Mouse (Mus musculus) heart, embryonic 14.5 days (tissue): ENCODE measurements around the gene Pdcd5. TPM values are rescaled to one million over a fixed set of nuclear protein-coding genes. Genes with fewer than 3 reads are reported as not detected.
A peak's percentile ranks its signal among the peaks of the same experiment; 100 is the strongest.

Experiments used
- ATAC-seq: fragments of 200-750 bp; cut with Nextera tagmentation; 2 replicates; pipeline ENCODE4 v1.8.0; 2017; ENCODE audit warnings: low read depth, moderate TSS enrichment; ENCODE audit not compliant: insufficient number of reproducible peaks, insufficient read depth, low FRiP score
- H3K27ac ChIP-seq, 2 experiments: fragments of 200-500 bp in 1 of 2; fragments of 300-500 bp in 1 of 2; sonication (generic) in 1 of 2; replicated peaks in 1 of 2; 2 replicates each; pipeline ENCODE4 v1.5.1; 2012 to 2014; ENCODE audit warnings: low read depth in 2 of 2, low read length in 2 of 2, control low read depth in 1 of 2, mild to moderate bottlenecking in 1 of 2, mixed read lengths in 1 of 2; ENCODE audit not compliant: control insufficient read depth in 1 of 2, insufficient read depth in 1 of 2
- H3K27me3 ChIP-seq: fragments of 300-500 bp; sonication (generic); 2 replicates; pipeline ENCODE4 v1.6.1; 2014; ENCODE audit warnings: mild to moderate bottlenecking, low read length, control low read depth; ENCODE audit not compliant: control insufficient read depth, insufficient read depth
- H3K36me3 ChIP-seq: fragments of 300-500 bp; sonication (generic); 2 replicates; pipeline ENCODE4 v1.6.1; 2014; ENCODE audit warnings: mild to moderate bottlenecking, control low read depth, low read length, mixed read lengths; ENCODE audit not compliant: control insufficient read depth, insufficient read depth
- H3K4me1 ChIP-seq, 2 experiments: fragments of 200-500 bp in 1 of 2; fragments of 300-500 bp in 1 of 2; sonication (generic) in 1 of 2; 2 replicates each; pipeline ENCODE4 v1.6.1; 2012 to 2014; ENCODE audit warnings: low read length in 2 of 2, control low read depth in 1 of 2, mixed read lengths in 1 of 2; ENCODE audit not compliant: control insufficient read depth in 2 of 2, insufficient read depth in 2 of 2
- H3K4me2 ChIP-seq: fragments of 300-500 bp; sonication (generic); 2 replicates; pipeline ENCODE4 v1.6.1; 2014; ENCODE audit warnings: mild to moderate bottlenecking, low read length
- H3K4me3 ChIP-seq, 2 experiments: fragments of 200-500 bp in 1 of 2; fragments of 300-500 bp in 1 of 2; sonication (generic) in 1 of 2; 2 replicates each; pipeline ENCODE4 v1.5.1; 2012 to 2014; ENCODE audit warnings: low read length in 2 of 2, mild to moderate bottlenecking in 2 of 2, control low read depth in 1 of 2, low read depth in 1 of 2, moderate library complexity in 1 of 2; ENCODE audit not compliant: control insufficient read depth in 1 of 2, insufficient read depth in 1 of 2
- H3K9ac ChIP-seq: fragments of 300-500 bp; sonication (generic); 2 replicates; pipeline ENCODE4 v1.6.1; 2014; ENCODE audit warnings: mild to moderate bottlenecking, low read length
- H3K9me3 ChIP-seq: fragments of 300-500 bp; sonication (generic); 2 replicates; pipeline ENCODE4 v1.6.1; 2016; ENCODE audit warnings: low read length, control low read depth; ENCODE audit not compliant: control insufficient read depth
- WGBS: fragments of 180-500 bp; shearing (Covaris S2); extraction: QIAGEN DNeasy Blood & Tissue Kit; methylation state at CpG from one replicate; pipeline ENCODE4 v1.1.7; 2014; 5-methylcytosine and 5-hydroxymethylcytosine counted together
- polyA plus RNA-seq: library from polyadenylated mRNA; unstranded; fragments of >200 nt; fragmentation: Nextera tagmentation; extraction: Ambion mirVana; gene quantifications from 2 replicates; pipeline ENCODE4 v1.2.1, GENCODE M21; 2014

Gene Pdcd5
- polyA plus RNA-seq, 1 experiment from 2014 or later: 316 TPM

GRCm38 (mm10) chr7:35657829-35658228 lies 10.5 kb upstream of the Pdcd5 start:
- Histone ChIP-seq H3K4me2 (no peak overlapping the region), H3K4me3 (no peak overlapping the region), H3K9me3 (peaks cover 4% of the 10 kb centered on the region; the same call in 1 of the 2 replicates), H3K27ac (no peak overlapping the region), H3K4me1 (no peaks in the 10 kb centered on the region), H3K27me3 (no peaks in the 10 kb centered on the region), H3K9ac (no peak overlapping the region), H3K36me3 (no peaks in the 10 kb centered on the region)
- no peak for ATAC-seq
- 39% methylated on average over 6 of the region's 6 CpGs for WGBS

- H3K27me3 ChIP-seq: no peaks in the 10 kb centered on the region
- no peak for ATAC-seq
- H3K36me3 ChIP-seq: no peaks in the 10 kb centered on the region
- no peaks in the 10 kb centered on the region for H3K9me3 ChIP-seq
- no peak overlapping the region for H3K4me2 ChIP-seq
- WGBS: 77% methylated on average over 10 of the region's 10 CpGs
- no peak overlapping the region for H3K4me3 ChIP-seq
- no peak overlapping the region for H3K9ac ChIP-seq
- H3K27ac ChIP-seq: no peak overlapping the region
- peaks cover 0 to 3% of the 10 kb centered on the region in 2 experiments; a peak in 1 of 4 replicates for H3K4me1 ChIP-seq
Observed at GRCm38 (mm10) chr7:35651583-35652270, 4.4 kb upstream of the Pdcd5 start.

- Histone ChIP-seq H3K4me2 (no peak overlapping the region), H3K4me1 (peaks cover 0 to 7% of the 10 kb centered on the region in 2 experiments; a peak in 2 of 4 replicates), H3K36me3 (peaks cover 1% of the 10 kb centered on the region), H3K27me3 (no peaks in the 10 kb centered on the region), H3K9ac (no peak overlapping the region), H3K9me3 (no peaks in the 10 kb centered on the region), H3K4me3 (no peak overlapping the region), H3K27ac (no peak overlapping the region)
- ATAC-seq: no peak
- 63% methylated on average over 11 of the region's 11 CpGs for WGBS
Observed at GRCm38 (mm10) chr7:35650716-35651410, 3.5 kb upstream of the Pdcd5 start.

- Histone ChIP-seq H3K4me2 (no peak overlapping the region), H3K36me3 (peaks cover 19% of the 10 kb centered on the region), H3K4me1 (peaks cover 0 to 7% of the 10 kb centered on the region in 2 experiments; a peak in 2 of 4 replicates), H3K27me3 (no peaks in the 10 kb centered on the region), H3K9me3 (no peaks in the 10 kb centered on the region), H3K27ac (no peak overlapping the region), H3K9ac (no peak overlapping the region), H3K4me3 (no peak overlapping the region)
- ATAC-seq: no peak
- 49% methylated on average over 3 of the region's 3 CpGs for WGBS
Observed at GRCm38 (mm10) chr7:35649071-35649470, 1.8 kb upstream of the Pdcd5 start.

- ATAC-seq: no peak
- Histone ChIP-seq H3K9ac (no peak overlapping the region), H3K27ac (no peak overlapping the region), H3K27me3 (no peaks in the 10 kb centered on the region), H3K4me2 (no peak overlapping the region), H3K36me3 (peaks cover 26% of the 10 kb centered on the region), H3K9me3 (no peaks in the 10 kb centered on the region), H3K4me3 (no peak overlapping the region), H3K4me1 (peaks cover 0 to 7% of the 10 kb centered on the region in 2 experiments; a peak in 2 of 4 replicates)
- 69% methylated on average over 9 of the region's 9 CpGs for whole genome bisulfite sequencing
Observed at GRCm38 (mm10) chr7:35648239-35649069, 1.1 kb upstream of the Pdcd5 start.

- 10% methylated on average over 34 of the region's 34 CpGs for WGBS
- peak overlapping the region; percentile 65 to 95 for H3K4me3 ChIP-seq
- peak overlapping the region; percentile 25 to 84 for H3K27ac ChIP-seq
- no peaks in the 10 kb centered on the region for H3K9me3 ChIP-seq
- ATAC-seq: no peak; the same call in 1 of the 2 replicates
- peaks cover 45% of the 10 kb centered on the region for H3K36me3 ChIP-seq
- peak overlapping the region; percentile 99 for H3K9ac ChIP-seq
- no peaks in the 10 kb centered on the region for H3K27me3 ChIP-seq
- peak overlapping the region; percentile 78 for H3K4me2 ChIP-seq
- H3K4me1 ChIP-seq: peaks cover 0 to 7% of the 10 kb centered on the region in 2 experiments; a peak in 2 of 4 replicates
Observed at GRCm38 (mm10) chr7:35646317-35647081, 822 bp downstream of the Pdcd5 start.

GRCm38 (mm10) chr7:35640072-35640471 lies 7.2 kb downstream of the Pdcd5 start:
- Histone ChIP-seq H3K4me2 (no peak overlapping the region), H3K27me3 (no peaks in the 10 kb centered on the region), H3K9ac (no peak overlapping the region), H3K9me3 (no peaks in the 10 kb centered on the region), H3K4me3 (no peak overlapping the region), H3K27ac (no peak overlapping the region), H3K4me1 (peaks cover 0 to 2% of the 10 kb centered on the region in 2 experiments; a peak in 1 of 4 replicates), H3K36me3 (peaks cover 85% of the 10 kb centered on the region)
- WGBS: 58% methylated on average over 6 of the region's 6 CpGs
- ATAC-seq: no peak
